Mouse (Mus musculus): Measurements from ENCODE around the gene Ppm1h. TPM values are rescaled to one million over a fixed set of nuclear protein-coding genes. Genes with fewer than 3 reads are reported as not detected.

Gene Ppm1h
- polyA plus RNA-seq, 1 experiment from 2014 or later, result 20.2 TPM

DNA sequence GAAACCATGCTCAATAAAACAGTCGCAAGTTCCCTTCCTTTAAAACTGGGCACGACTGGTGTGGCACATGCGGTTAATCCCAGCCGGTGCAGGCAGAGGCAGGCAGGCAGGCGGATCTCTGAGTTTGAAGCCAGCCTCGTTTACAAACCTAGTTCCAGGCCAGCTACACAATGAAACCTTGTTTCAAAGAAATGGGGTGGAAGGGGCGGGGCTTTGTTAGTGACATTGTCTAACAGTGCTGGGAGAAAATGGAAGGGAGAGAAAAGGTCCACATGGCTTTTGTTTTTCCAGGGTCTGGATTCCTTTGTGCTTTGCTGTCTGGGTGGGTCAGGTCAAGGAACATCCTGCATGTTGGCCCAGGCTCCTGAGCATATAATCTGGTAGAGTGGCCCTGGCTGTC, 124.3 kb downstream of the Ppm1h start:
- no peak overlapping the region for H3K9ac ChIP-seq
- 66% methylated on average over 7 of the region's 7 CpGs for WGBS
- no peak overlapping the region for H3K4me3 ChIP-seq (replicated peaks)
- peaks cover 10% of the 10 kb centered on the region for H3K36me3 ChIP-seq
- H3K4me2 ChIP-seq, result no peak overlapping the region
- H3K27ac ChIP-seq, result no peak overlapping the region
- H3K9me3 ChIP-seq (replicated peaks), result no peaks in the 10 kb centered on the region
- no peak for ATAC-seq (replicated peaks; ENCODE audit: low FRiP score)
- H3K27me3 ChIP-seq, result no peaks in the 10 kb centered on the region
- peaks cover 20% of the 10 kb centered on the region for H3K4me1 ChIP-seq

DNA sequence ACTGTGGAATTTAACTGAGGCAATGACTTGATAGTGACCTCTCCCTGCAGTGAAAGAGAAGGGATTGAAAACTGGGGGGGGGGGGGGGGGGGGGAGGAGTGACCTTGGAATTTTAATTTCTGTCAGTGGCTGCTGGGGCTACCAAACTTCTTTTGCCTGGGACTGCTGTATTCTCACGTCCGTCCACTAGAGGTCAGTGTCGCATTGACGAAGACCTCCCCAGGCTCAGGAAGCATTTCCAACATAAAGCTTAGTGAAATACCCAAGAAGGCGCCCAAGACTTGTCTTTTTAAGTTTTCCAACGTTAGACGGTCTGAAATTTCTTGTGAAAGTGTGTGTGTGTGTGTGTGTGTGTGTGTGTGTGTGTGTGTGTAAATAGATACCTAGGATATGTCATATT, 125.3 kb downstream of the Ppm1h start:
- H3K4me1 ChIP-seq, result peaks cover 28% of the 10 kb centered on the region
- peaks cover 10% of the 10 kb centered on the region for H3K36me3 ChIP-seq
- 8% methylated on average over 7 of the region's 7 CpGs for WGBS
- H3K27me3 ChIP-seq, result no peaks in the 10 kb centered on the region
- H3K27ac ChIP-seq, result no peak overlapping the region
- no peak overlapping the region for H3K4me3 ChIP-seq (replicated peaks)
- no peaks in the 10 kb centered on the region for H3K9me3 ChIP-seq (replicated peaks)
- H3K4me2 ChIP-seq, result no peak overlapping the region
- no peak overlapping the region for H3K9ac ChIP-seq
- ATAC-seq (replicated peaks; ENCODE audit: low FRiP score), result 0 out of 2 replicates have a peak, but pooled peaks have one; percentile 12

DNA sequence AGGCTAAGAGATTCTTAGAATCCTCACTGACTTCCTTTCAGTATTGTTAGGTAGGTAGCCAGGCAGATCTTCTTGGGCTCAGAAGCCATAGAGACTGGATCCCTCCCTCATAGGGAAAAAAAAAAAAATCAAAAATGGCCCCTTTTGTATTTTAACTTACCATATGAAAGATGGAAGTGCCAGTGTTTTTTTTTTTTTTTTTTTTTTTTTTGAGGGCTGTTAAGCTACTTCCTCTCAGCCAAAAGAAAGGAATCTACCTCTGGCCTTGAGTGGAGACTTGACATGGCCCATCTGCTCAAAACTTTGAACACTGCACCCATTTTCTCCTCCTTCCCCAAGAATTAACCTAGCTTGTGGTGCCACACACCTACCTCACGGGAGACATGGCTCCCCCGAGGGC, 127.3 kb downstream of the Ppm1h start:
- H3K36me3 ChIP-seq, result peaks cover 10% of the 10 kb centered on the region
- no peaks in the 10 kb centered on the region for H3K9me3 ChIP-seq (replicated peaks)
- H3K4me3 ChIP-seq (replicated peaks), result no peak overlapping the region
- no peak overlapping the region for H3K9ac ChIP-seq
- no peak overlapping the region for H3K4me2 ChIP-seq
- H3K4me1 ChIP-seq, result peaks cover 40% of the 10 kb centered on the region
- H3K27ac ChIP-seq, result peak overlapping the region; percentile 15; the same call in 1 of the 2 replicates
- ATAC-seq (replicated peaks; ENCODE audit: low FRiP score), result no peak
- 59% methylated on average over 2 of the region's 2 CpGs for WGBS
- H3K27me3 ChIP-seq, result no peaks in the 10 kb centered on the region

DNA sequence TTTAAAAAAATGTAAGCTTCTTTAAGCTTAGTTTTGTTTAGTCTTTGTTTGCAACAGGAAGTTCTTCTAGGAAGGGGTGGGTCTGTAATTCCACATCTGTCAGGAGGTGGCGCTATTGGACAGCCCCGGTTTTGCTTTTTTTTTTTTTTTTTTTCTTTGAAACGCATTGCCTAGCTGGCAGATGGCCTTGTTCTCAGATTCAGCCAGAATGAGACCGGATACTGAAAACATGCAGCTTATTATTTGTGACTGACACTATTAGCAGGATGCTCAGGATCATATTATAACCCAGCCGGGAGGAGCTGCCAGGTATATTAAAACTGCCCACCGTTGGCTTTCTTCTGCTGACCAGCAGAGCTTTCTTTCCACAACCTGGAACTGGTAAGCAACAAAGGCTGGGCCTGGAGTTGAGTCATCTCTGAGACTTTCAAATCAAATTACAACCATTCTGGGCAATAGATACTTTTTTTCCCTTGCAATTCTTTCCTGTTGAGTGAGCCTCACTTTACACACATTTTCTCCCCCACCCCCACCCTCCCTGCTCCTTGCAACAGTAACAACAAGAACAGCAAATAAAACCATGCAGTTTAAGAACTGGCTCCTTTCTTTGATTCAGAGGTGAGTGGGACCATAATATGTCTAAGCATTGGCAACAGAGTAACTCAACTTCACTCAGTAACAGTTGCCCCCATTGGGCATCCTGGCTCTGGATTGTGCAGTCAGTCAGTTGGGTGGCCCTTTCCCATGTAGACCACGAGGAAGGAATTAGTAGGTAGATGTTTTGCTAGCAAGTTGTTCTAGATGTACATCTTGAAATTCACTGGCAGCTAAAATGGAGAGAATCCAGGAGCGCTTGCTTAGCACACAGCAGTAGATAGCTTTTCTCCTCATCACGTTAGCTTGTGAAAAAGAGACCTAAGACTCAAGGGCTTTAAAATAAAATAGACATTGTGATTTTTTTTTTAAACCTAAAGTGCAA, 128.9 kb downstream of the Ppm1h start:
- Histone ChIP-seq H3K4me3 (replicated peaks) (no peak overlapping the region), H3K9ac (no peak overlapping the region), H3K9me3 (replicated peaks) (no peaks in the 10 kb centered on the region), H3K4me1 (peaks cover 34% of the 10 kb centered on the region), H3K4me2 (no peak overlapping the region), H3K27me3 (no peaks in the 10 kb centered on the region), H3K27ac (peak overlapping the region; percentile 49), H3K36me3 (peaks cover 17% of the 10 kb centered on the region)
- WGBS, result 25% methylated on average over 9 of the region's 9 CpGs
- no peak for ATAC-seq (replicated peaks; ENCODE audit: low FRiP score)

DNA sequence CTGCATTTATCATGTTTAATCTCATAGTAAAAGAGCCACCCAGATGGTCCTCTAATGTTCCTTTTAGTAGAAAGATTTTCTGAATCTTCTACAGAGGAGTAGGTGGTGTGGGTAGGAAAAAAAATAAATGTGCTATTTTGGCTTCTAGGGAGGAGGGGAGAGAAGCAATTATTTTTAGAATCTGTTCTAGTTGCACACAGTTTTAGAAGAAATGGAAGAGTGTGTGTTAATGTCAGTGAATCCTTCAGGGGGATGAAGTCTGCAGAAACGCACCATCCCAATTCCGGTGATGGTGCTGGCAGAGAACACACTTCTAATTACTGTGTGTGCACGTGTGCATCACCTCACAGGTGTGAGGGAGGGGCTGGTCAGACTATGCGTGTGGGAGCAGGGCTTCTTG, 129.6 kb downstream of the Ppm1h start:
- 74% methylated on average over 4 of the region's 4 CpGs for WGBS
- H3K9ac ChIP-seq, result no peak overlapping the region
- ATAC-seq (replicated peaks; ENCODE audit: low FRiP score), result no peak

DNA sequence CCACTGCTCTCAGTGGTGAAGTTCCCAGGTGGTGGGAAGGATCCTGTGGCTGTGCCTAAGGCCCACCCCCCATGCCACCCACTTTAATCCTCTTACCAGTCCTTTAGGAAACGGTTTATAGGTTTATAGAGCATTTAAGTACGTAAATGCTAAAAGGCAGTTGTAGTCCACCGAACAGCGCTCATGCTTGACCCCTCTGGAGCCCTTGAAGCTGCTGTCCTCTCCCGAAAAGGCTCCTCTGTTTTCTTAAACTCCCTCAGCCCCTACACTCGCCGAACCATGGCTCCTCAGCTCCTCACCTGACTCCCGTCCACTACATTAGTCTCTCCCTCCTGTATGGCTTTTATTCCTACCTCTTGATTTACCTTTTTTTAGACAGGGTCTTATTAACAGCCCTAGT, 131.3 kb downstream of the Ppm1h start:
- Histone ChIP-seq H3K9me3 (replicated peaks) (no peaks in the 10 kb centered on the region), H3K4me1 (peaks cover 48% of the 10 kb centered on the region), H3K36me3 (peaks cover 11% of the 10 kb centered on the region), H3K9ac (no peak overlapping the region), H3K27me3 (no peaks in the 10 kb centered on the region), H3K4me3 (replicated peaks) (no peak overlapping the region), H3K27ac (peak overlapping the region; percentile 58), H3K4me2 (no peak overlapping the region)
- ATAC-seq (replicated peaks; ENCODE audit: low FRiP score), result peak; percentile 64
- WGBS, result 23% methylated on average over 8 of the region's 8 CpGs

More for the DNA sequence above, 129.6 kb downstream of the Ppm1h start:
- Histone ChIP-seq H3K4me2 (no peak overlapping the region), H3K4me1 (peaks cover 34% of the 10 kb centered on the region), H3K4me3 (replicated peaks) (no peak overlapping the region), H3K9me3 (replicated peaks) (no peaks in the 10 kb centered on the region), H3K27me3 (no peaks in the 10 kb centered on the region), H3K27ac (no peak overlapping the region), H3K36me3 (peaks cover 17% of the 10 kb centered on the region)

DNA sequence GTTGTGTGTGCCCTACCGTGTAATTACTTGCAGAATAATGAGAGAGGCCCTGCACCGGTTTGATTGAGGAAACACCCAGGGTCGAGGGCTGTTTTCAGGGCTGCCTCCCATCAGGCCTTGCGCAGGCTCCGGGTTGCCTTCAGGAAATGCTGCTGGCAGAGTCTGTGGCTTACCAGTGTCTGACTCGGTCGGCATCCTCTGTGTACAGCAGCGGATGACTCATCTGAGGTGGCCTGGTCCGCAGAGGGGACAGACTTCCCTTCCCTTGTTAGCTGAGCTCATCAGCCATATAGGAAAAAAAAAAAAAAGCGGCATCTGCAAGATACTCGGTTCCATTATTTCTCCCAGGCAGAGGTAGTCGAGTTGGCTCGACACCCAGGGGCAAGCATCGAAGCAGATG, 136.5 kb downstream of the Ppm1h start:
- peaks cover 39% of the 10 kb centered on the region for H3K4me1 ChIP-seq
- peak overlapping the region; percentile 36 for H3K4me2 ChIP-seq

DNA sequence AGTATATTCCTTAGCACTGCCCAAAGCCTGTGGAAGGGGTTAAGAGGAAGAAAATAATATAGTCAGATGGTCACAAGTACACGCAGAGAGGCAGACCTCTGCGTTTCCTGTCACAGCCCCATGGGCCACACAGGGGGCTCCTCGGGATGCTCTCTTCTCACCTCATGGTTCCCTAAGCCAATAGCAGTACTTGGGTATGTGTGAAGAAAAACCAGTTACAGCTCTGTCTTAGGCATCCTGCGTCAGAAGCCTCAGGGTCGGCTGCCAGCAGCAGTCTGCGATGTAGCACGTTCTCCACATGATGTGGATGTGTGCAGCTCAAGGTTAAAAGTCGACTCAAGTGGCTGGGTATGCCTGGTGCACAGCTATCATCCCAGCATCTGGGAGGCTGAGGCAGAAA, 139.2 kb downstream of the Ppm1h start:
- 55% methylated on average over 8 of the region's 8 CpGs for WGBS
- 0 out of 2 replicates have a peak, but pooled peaks cover 5% of the 10 kb centered on the region for H3K36me3 ChIP-seq
- peak overlapping the region; percentile 48; the same call in 1 of the 2 replicates for H3K27ac ChIP-seq
- no peak overlapping the region for H3K4me3 ChIP-seq (replicated peaks)
- peaks cover 35% of the 10 kb centered on the region for H3K4me1 ChIP-seq
- H3K27me3 ChIP-seq, result no peaks in the 10 kb centered on the region
- ATAC-seq (replicated peaks; ENCODE audit: low FRiP score), result no peak
- H3K4me2 ChIP-seq, result no peak overlapping the region
- H3K9me3 ChIP-seq (replicated peaks), result no peaks in the 10 kb centered on the region
- H3K9ac ChIP-seq, result no peak overlapping the region

More for the DNA sequence above, 136.5 kb downstream of the Ppm1h start:
- WGBS, result 28% methylated on average over 14 of the region's 14 CpGs
- H3K27ac ChIP-seq, result peak overlapping the region; percentile 48
- H3K9ac ChIP-seq, result no peak overlapping the region
- H3K36me3 ChIP-seq, result 0 out of 2 replicates have a peak, but pooled peaks cover 12% of the 10 kb centered on the region
- H3K4me3 ChIP-seq (replicated peaks), result no peak overlapping the region
- no peaks in the 10 kb centered on the region for H3K27me3 ChIP-seq
- no peaks in the 10 kb centered on the region for H3K9me3 ChIP-seq (replicated peaks)
- ATAC-seq (replicated peaks; ENCODE audit: low FRiP score), result peak; percentile 57

DNA sequence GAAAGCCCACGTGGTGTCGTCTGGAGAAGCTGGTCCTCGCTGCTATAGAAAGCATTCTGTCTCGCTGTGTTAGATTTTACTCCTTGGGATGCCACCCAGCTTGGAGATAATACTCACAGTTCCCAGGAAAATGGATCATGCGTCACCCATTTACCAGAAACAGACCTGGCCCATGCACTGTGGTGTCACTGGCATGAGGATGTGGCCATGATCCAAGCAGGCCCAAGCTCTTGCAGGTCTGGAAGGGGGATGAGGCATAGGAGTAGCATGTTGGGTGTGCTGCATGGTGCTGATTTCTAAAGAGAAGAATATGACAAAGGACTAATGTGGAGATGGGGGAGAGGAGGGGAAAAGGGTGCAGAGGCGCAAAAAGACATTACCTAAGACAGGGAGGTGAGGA, 141.2 kb downstream of the Ppm1h start:
- peaks cover 22% of the 10 kb centered on the region for H3K4me1 ChIP-seq
- H3K4me2 ChIP-seq, result no peak overlapping the region
- H3K36me3 ChIP-seq, result 0 out of 2 replicates have a peak, but pooled peaks cover 5% of the 10 kb centered on the region
- WGBS, result 93% methylated on average over 6 of the region's 6 CpGs
- H3K27ac ChIP-seq, result no peak overlapping the region
- ATAC-seq (replicated peaks; ENCODE audit: low FRiP score), result no peak
- no peak overlapping the region for H3K4me3 ChIP-seq (replicated peaks)
- H3K9me3 ChIP-seq (replicated peaks), result no peaks in the 10 kb centered on the region
- no peaks in the 10 kb centered on the region for H3K27me3 ChIP-seq
- H3K9ac ChIP-seq, result no peak overlapping the region

DNA sequence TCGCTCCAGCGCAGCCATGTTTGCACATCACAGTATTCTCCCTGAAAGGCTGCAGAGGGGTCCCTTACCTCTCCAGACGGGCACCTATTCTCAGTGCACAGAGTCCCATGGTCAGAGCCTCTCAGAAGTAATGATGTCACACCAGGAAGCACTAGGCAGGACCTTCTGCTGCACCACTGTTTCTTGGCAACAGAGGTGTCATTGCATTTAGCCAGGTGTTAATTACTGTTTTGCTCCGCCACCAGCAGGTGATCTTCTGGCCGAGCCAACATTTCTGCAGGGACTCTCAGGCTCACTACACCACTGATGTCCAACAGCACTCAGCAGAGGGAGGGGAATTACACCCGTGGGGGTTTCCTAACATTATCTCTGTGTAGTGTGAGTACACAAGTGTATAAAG, 143.0 kb downstream of the Ppm1h start:
- WGBS, result 80% methylated on average over 6 of the region's 6 CpGs
- H3K27me3 ChIP-seq, result no peaks in the 10 kb centered on the region
- H3K4me3 ChIP-seq (replicated peaks), result no peak overlapping the region
- H3K27ac ChIP-seq, result no peak overlapping the region
- H3K4me1 ChIP-seq, result peaks cover 13% of the 10 kb centered on the region
- no peak overlapping the region for H3K9ac ChIP-seq
- ATAC-seq (replicated peaks; ENCODE audit: low FRiP score), result no peak
- H3K4me2 ChIP-seq, result no peak overlapping the region
- no peaks in the 10 kb centered on the region for H3K36me3 ChIP-seq
- no peaks in the 10 kb centered on the region for H3K9me3 ChIP-seq (replicated peaks)

DNA sequence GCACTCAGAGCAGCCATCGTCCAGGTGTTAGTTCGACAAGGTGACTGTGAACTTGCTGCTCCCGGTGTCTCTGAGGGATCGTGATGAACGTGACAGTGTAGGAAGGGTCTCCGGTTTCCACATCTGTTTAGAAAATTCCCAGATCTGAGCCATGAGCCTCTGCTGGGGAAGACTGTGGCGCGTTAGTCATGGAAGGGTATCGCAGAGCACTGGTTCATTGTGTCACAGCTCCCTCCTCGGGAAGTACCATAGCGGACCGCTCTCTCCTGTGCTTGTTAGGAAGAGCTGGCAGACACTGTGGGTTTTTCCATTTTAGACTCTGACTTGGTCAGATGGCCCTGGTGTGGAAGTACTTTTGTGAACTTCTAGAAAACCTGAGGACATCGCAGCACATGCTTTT, 145.1 kb downstream of the Ppm1h start:
- 68% methylated on average over 13 of the region's 13 CpGs for WGBS
- Histone ChIP-seq H3K4me1 (peaks cover 15% of the 10 kb centered on the region; the same call in 1 of the 2 replicates), H3K9me3 (replicated peaks) (no peaks in the 10 kb centered on the region), H3K9ac (no peak overlapping the region), H3K27me3 (no peaks in the 10 kb centered on the region), H3K4me2 (no peak overlapping the region), H3K27ac (no peak overlapping the region), H3K36me3 (no peaks in the 10 kb centered on the region), H3K4me3 (replicated peaks) (no peak overlapping the region)
- no peak for ATAC-seq (replicated peaks; ENCODE audit: low FRiP score)

DNA sequence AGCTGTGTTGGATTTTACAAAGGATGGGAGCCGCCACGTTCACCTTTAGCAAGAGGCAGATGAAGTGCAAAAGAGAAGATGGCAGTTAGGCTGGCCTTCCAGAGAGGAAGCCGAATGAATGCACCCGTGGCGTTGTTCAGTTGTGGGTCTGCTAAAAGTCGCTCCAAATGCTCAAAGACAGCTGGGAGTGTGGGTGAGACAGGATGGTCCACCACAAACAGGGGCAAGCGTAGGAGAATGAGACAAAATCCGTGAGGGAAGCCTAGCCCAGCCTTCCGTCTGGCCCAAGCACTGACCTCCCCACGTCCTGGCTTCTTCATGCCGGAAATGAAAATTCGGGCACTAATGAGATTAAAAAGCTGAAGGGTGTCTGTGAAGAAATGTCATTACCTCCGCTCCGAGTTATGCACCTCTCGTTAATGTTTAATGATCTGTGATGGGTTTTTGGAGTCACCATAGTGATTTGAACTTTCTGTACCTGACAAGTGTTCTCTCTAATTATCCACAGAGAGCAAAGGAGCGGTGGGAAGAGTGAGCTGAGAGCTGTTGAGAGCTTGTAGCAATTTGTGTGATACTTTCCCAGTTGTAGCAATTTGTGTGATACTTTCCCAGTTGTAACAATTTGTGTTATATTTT, 148.3 kb downstream of the Ppm1h start:
- 63% methylated on average over 16 of the region's 16 CpGs for WGBS
- Histone ChIP-seq H3K27me3 (no peaks in the 10 kb centered on the region), H3K4me1 (peaks cover 15% of the 10 kb centered on the region; the same call in 1 of the 2 replicates), H3K9me3 (replicated peaks) (no peaks in the 10 kb centered on the region), H3K27ac (0 out of 2 replicates have a peak overlapping the region, but pooled peaks have one; percentile 45), H3K9ac (no peak overlapping the region), H3K4me2 (no peak overlapping the region), H3K36me3 (no peaks in the 10 kb centered on the region), H3K4me3 (replicated peaks) (no peak overlapping the region)
- no peak for ATAC-seq (replicated peaks; ENCODE audit: low FRiP score)

All from kidney, embryonic 15.5 days (tissue).